Mouse (Mus musculus) hindbrain, embryonic 13.5 days (tissue): ENCODE data around the gene 4930467E23Rik. TPM values are rescaled to one million over a fixed set of nuclear protein-coding genes. Genes with fewer than 3 reads are reported as not detected.
"Not testable (repeated sequence)": the region's sequence is repeated elsewhere in the genome, so short reads cannot be mapped to it uniquely, and the experiment has no call there.

ENCODE experiments used
- ATAC-seq: fragments of 200-750 bp; cut with Nextera tagmentation; 2 replicates; pipeline ENCODE4 v1.8.0; 2017; ENCODE audit warnings: moderate TSS enrichment; ENCODE audit not compliant: low FRiP score
- H3K27ac ChIP-seq: fragments of 300-500 bp; sonication (generic); 2 replicates; pipeline ENCODE4 v1.5.1; 2015; ENCODE audit warnings: inconsistent platforms, mild to moderate bottlenecking, moderate library complexity
- H3K27me3 ChIP-seq: fragments of 300-500 bp; sonication (generic); 2 replicates; pipeline ENCODE4 v1.6.1; 2015; ENCODE audit warnings: mild to moderate bottlenecking, inconsistent platforms
- H3K36me3 ChIP-seq: fragments of 300-500 bp; sonication (generic); 2 replicates; pipeline ENCODE4 v1.6.1; 2015; ENCODE audit warnings: mild to moderate bottlenecking, inconsistent platforms
- H3K4me1 ChIP-seq: fragments of 300-500 bp; sonication (generic); replicated peaks from 2 replicates; pipeline ENCODE4 v1.6.1; 2015; ENCODE audit warnings: inconsistent platforms
- H3K4me2 ChIP-seq: fragments of 300-500 bp; sonication (generic); 2 replicates; pipeline ENCODE4 v1.6.1; 2015; ENCODE audit warnings: inconsistent platforms, mild to moderate bottlenecking, moderate library complexity
- H3K4me3 ChIP-seq: fragments of 300-500 bp; sonication (generic); 2 replicates; pipeline ENCODE4 v1.5.1; 2015; ENCODE audit warnings: mild to moderate bottlenecking, inconsistent platforms
- H3K9ac ChIP-seq: fragments of 300-500 bp; sonication (generic); 2 replicates; pipeline ENCODE4 v1.6.1; 2015; ENCODE audit warnings: mild to moderate bottlenecking, inconsistent platforms
- H3K9me3 ChIP-seq: fragments of 300-500 bp; sonication (generic); 2 replicates; pipeline ENCODE4 v1.6.1; 2016; ENCODE audit warnings: inconsistent platforms
- WGBS: fragments of 180-500 bp; shearing (Covaris S2); methylation state at CpG from one replicate; pipeline ENCODE4 v1.1.7; 2015; 5-methylcytosine and 5-hydroxymethylcytosine counted together
- polyA plus RNA-seq: library from polyadenylated mRNA; unstranded; fragments of >200 nt; fragmentation: Nextera tagmentation; extraction: Ambion mirVana; gene quantifications from 2 replicates; pipeline ENCODE4 v1.2.1, GENCODE M21; 2015

Gene 4930467E23Rik
- polyA plus RNA-seq, 1 experiment from 2014 or later = not detected

DNA sequence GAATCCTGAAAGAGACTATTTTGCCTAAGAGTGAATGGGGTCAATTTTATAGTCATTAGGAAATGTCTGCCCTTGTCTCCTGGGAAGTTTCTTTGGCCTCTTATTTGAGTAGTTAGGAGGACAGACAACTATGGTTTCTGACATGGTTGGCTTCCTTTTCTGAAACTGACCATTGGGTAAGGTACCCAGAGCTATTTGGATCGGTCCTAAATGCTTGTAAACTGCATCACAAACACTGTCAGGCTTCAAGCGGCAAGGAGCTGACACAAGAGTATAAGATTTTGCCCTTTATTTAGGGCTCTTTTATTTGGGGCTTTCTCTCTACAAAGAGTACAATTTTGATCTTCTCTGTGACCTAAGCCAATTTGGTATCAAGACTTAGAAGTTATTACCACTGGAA is 48.1 kb downstream of the 4930467E23Rik start:
- H3K4me2 ChIP-seq, H3K4me1 ChIP-seq, H3K9me3 ChIP-seq, H3K27ac ChIP-seq, H3K27me3 ChIP-seq, H3K36me3 ChIP-seq, H3K4me3 ChIP-seq, ATAC-seq, H3K9ac ChIP-seq: not testable (repeated sequence)
- WGBS = 42% methylated on average over 2 of the region's 2 CpGs

DNA sequence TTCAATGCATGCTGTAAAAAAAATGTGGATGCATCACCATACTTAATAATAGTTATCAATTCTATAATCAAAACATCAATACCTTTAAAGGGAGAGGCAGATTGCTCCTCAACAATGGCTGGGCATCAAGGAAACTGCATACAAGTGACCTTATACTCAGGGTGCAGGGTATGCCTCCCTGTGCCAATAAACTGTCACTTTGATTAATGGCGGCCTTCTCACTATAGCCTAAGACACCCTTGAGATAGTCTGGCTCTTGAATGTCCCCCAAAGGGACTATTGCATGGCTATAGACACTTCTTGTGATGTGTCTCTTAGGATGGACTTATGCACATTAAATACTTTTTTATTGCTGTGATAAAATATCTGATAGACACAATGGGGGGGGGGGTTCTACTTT is 48.8 kb downstream of the 4930467E23Rik start:
- not testable (repeated sequence) for H3K9ac ChIP-seq, H3K4me3 ChIP-seq, H3K4me2 ChIP-seq, H3K9me3 ChIP-seq, H3K27ac ChIP-seq, H3K36me3 ChIP-seq, H3K4me1 ChIP-seq, ATAC-seq, H3K27me3 ChIP-seq
- WGBS = 58% methylated on average over 1 of the region's 1 CpGs

DNA sequence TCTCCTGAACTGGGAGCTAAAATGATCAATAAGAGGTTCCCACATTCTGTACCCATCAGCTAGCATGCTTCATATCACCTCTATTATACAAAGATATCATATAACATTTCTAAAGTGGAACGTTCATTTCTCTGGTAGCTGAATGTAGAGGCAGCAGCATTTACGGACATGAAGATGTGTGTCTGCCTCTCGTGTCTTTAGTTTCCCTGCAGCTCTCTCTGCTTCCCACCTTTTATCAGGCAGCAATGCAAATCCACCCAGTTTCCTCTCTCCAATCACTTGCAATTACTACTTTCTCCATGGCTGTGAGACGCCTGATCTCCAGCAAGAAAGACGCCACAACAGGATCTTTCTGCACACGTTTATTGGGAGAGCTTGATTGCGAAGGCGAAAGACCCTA is 49.5 kb downstream of the 4930467E23Rik start:
- H3K27me3 ChIP-seq, H3K36me3 ChIP-seq, H3K4me2 ChIP-seq, H3K9ac ChIP-seq, H3K4me1 ChIP-seq, H3K4me3 ChIP-seq, H3K9me3 ChIP-seq, H3K27ac ChIP-seq, ATAC-seq: not testable (repeated sequence)
- WGBS = 92% methylated on average over 8 of the region's 8 CpGs

DNA sequence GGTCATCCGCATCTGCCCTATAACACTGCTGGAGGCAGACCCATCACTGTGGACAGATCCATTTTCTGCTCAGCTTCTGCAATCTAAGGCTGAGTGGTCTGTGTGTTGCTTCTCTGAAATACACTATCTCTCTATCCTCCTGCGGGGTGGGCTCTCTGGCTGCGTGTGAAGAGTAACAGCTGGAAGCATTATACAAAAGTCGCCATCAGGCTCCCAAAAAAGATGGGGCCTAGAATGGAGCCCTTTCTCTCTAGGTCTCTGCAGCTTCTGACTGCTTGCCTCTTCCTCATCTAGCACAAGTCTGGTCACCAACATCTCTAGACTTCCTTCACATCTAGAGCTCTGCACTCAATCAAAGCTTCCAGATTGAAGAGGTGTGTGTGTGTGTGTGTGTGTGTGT is 50.8 kb downstream of the 4930467E23Rik start:
- WGBS = 91% methylated on average over 4 of the region's 4 CpGs
- H3K4me1 ChIP-seq, H3K4me3 ChIP-seq: not testable (repeated sequence)

DNA sequence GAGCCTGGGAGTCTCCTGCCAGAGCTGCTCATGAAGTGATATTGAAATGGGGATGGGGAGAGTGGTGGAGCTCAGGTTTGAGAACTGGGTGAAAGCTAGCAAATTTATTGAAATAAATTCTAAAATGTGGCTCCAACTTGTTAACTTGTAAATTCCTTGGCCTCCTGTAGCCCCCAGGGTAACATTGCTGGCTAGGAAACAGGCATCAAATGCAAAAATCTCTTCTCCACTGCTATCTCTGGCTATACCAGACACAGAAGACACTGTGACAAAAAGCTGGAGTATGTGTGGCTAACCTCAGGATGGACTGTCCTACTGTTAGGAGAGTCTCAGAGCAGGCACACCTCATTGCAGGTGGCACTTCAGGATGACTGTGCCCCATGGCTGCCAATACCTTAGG is 51.3 kb downstream of the 4930467E23Rik start:
- not testable (repeated sequence) for H3K27ac ChIP-seq, H3K4me1 ChIP-seq, H3K9me3 ChIP-seq, H3K4me2 ChIP-seq, H3K36me3 ChIP-seq, H3K4me3 ChIP-seq, H3K27me3 ChIP-seq, H3K9ac ChIP-seq, ATAC-seq

More for the DNA sequence above, 50.8 kb downstream of the 4930467E23Rik start:
- not testable (repeated sequence) for ATAC-seq, H3K9me3 ChIP-seq, H3K9ac ChIP-seq, H3K36me3 ChIP-seq, H3K27me3 ChIP-seq, H3K4me2 ChIP-seq, H3K27ac ChIP-seq

DNA sequence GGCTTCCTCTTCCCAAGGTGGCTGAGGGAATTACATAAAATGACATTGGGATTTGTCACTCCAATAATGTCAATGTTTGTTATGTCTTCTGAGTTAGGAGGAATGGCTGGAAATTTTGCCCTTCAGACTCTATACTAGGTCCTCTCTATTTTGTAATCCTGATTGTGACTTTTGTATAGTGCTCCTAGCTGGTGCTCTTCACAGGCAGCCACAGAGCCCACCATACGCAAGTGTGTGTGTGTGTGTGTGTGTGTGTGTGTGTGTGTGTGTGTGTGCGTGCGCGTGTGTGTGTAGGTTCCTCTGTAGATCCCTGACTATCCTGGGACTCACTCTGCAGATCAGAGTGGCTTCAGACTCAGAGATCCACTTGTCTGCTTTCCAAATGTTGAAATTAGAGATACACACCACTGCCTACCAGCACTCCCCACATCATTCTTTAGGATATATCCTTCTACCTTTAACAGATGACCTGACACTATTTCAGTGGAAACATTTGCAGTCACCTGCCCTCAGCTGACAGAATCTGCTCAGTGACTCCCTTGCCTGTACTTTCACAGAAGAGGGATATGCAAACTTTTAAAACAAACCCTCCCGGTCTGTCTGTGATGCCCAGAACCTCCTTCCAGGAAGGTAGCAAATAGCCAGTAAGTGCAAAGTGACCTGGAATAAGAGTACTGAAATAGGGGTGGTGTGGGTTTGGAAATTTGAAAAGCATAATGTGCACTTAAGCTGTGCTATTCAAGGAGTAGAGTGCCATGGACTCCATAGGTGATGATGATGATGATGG is 52.1 kb downstream of the 4930467E23Rik start:
- H3K9ac ChIP-seq, H3K4me3 ChIP-seq, H3K27ac ChIP-seq, H3K27me3 ChIP-seq, H3K36me3 ChIP-seq, H3K4me2 ChIP-seq, ATAC-seq, H3K9me3 ChIP-seq, H3K4me1 ChIP-seq: not testable (repeated sequence)
- WGBS = 92% methylated on average over 5 of the region's 5 CpGs

DNA sequence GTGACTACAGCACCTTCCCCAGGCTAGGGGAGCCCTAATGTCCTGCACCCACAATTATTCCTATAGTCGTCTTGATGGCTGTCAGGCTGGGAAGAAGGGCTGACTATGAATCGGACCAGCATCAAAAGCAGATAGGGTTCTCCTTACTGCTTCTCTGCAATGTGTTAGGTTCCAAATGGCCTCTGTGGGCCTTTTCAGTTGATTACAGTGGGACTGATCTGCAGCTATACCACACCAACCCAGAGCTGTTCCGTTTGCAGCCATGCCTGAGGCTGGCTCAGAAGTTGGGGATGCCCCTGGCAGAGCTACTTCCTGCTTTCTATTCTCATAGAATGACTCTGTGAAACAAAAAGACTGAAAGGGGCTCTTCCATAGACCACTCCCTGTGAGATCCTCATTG is 53.4 kb downstream of the 4930467E23Rik start:
- not testable (repeated sequence) for H3K4me2 ChIP-seq, ATAC-seq, H3K9ac ChIP-seq, H3K9me3 ChIP-seq, H3K4me3 ChIP-seq, H3K27me3 ChIP-seq, H3K4me1 ChIP-seq, H3K36me3 ChIP-seq, H3K27ac ChIP-seq
- 82% methylated on average over 3 of the region's 3 CpGs for WGBS

DNA sequence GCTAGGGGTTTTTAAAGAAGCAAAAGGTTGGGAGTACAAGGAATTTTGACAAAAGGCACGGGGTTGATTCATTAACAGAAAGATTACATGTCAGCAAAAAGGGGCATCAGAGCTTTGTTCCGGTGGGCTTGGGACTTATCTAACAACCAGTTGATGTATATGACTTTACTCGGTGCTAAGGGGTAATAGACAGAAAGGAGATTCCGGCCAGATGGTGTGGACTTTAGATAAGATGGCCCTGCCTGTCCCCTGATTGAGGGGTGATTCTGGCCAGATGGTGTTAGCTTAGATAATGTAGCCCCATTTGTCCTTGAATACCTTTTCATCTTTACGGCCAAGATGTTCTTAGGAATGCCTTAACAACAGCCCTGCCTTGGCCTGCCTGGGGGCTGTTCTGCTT is 54.5 kb downstream of the 4930467E23Rik start:
- H3K4me3 ChIP-seq, H3K9me3 ChIP-seq, ATAC-seq, H3K4me1 ChIP-seq, H3K36me3 ChIP-seq, H3K9ac ChIP-seq, H3K4me2 ChIP-seq, H3K27me3 ChIP-seq, H3K27ac ChIP-seq: not testable (repeated sequence)
- 88% methylated on average over 1 of the region's 5 CpGs for WGBS

DNA sequence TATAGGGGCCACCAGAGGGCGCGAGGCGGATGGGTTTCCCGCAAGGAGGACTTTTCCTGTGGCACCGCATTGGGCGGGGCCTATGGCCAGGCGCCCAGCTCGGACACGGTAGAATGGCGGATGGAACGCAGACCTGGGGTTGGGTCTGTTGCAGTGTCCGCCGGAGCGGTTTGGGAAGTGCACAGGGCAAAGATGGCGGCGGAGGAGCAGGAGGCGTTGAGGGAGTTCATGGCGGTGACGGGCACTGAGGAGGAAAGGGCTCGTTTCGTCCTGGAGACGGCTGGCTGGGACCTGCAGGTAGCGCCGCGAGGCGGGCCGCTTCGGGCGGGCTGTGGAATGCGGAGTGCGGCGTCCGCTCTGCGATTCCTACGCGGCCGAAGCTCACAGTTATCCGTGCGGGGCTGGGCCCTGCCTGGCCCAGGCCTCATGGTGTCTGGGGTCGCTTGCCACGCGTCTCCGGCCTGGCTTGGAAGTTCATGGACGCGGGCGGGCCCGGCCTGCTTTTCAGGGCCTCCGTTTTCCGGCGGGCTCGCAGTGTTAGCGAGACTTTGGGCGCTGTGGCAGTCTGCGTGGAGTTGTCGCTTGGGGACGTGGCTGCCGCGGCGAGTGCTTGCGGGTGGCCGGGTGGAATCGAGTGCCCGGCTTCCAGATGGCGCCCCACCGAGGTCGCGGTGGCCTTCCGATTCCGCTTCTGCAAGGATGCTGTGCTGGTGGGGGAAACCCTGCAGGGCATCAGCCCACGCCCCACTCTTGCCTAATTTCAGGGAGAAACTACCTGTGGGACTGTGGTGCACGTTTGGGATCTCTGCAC is 55.4 kb downstream of the 4930467E23Rik start:
- Histone ChIP-seq H3K9ac (peak overlapping the region; percentile 82), H3K4me3 (peak overlapping the region; percentile 54), H3K27ac (peak overlapping the region; percentile 89), H3K4me2 (peak overlapping the region; percentile 53)
- ATAC-seq = peak; percentile 100
- not testable (repeated sequence) for H3K4me1 ChIP-seq, H3K27me3 ChIP-seq, H3K36me3 ChIP-seq, H3K9me3 ChIP-seq
- 17% methylated on average over 71 of the region's 71 CpGs for WGBS

DNA sequence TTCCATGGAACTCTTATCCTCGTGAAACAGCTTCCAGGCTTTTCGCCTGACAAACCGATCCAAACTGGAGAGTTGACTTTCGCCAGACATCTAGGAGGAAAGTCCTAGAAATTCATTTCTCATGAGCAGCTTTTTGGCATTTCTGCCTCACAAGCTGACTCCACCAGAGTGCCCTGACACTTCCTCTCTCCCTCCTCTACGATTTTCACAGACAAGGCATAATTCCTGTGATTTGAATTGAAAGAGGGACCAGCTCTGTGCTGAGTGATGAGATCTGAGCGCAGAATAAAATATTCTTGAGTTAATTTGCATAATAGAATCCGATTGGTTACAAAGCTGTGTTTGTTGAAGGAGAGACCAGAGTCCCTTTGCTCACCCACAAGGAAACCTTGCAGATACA is 63.3 kb downstream of the 4930467E23Rik start:
- not testable (repeated sequence) for H3K36me3 ChIP-seq, H3K9me3 ChIP-seq, H3K27ac ChIP-seq, ATAC-seq, H3K4me2 ChIP-seq, H3K9ac ChIP-seq, H3K4me1 ChIP-seq, H3K4me3 ChIP-seq, H3K27me3 ChIP-seq
- WGBS = 83% methylated on average over 7 of the region's 7 CpGs
